Mouse (Mus musculus): ENCODE data around the gene Pald1. TPM values are rescaled to one million over a fixed set of nuclear protein-coding genes. Genes with fewer than 3 reads are reported as not detected.

Gene Pald1
- total RNA-seq, 2 experiments from 2014 or later = 14.3 to 15.4 TPM

- DNase-seq = no peak
Observed at GRCm38 (mm10) chr10:61277051-61277450, 106.3 kb downstream of the Pald1 start.

- DNase-seq = no peak
Observed at GRCm38 (mm10) chr10:61275669-61276110, 107.6 kb downstream of the Pald1 start.

- DNase-seq = no peak
Observed at GRCm38 (mm10) chr10:61274532-61274931, 108.8 kb downstream of the Pald1 start.

GRCm38 (mm10) chr10:61273844-61274215 is 109.5 kb downstream of the Pald1 start:
- DNase-seq = peak; percentile 38

GRCm38 (mm10) chr10:61273081-61273843 is 110.1 kb downstream of the Pald1 start, which contains the start of gene Adamts14:
Gene Adamts14 (minus strand): TSS chr10:61273438.
- no peak for DNase-seq

- DNase-seq = no peak
Observed at GRCm38 (mm10) chr10:61272631-61273030, 110.7 kb downstream of the Pald1 start.

GRCm38 (mm10) chr10:61272089-61272626 is 111.2 kb downstream of the Pald1 start:
- DNase-seq = no peak

Other genes starting within 250 kb of the Pald1 start
- 10 to 100 TPM; 23.5 to 23.9 TPM for gene Sgpl1, start 235.8 kb downstream of the Pald1 start, total RNA-seq (2021)
- 10 to 100 TPM; 11.9 to 12.1 TPM for gene Tbata, start 211.6 kb downstream of the Pald1 start, total RNA-seq (2021)
- 1 to 10 TPM; 1.8 TPM for gene Adamts14, start 110.1 kb downstream of the Pald1 start, total RNA-seq (2021)
- not detected for gene Prf1, start 85.7 kb downstream of the Pald1 start, total RNA-seq (2021)
- under 1 TPM in 1 of 2 experiments, not detected in 1; 0.22 TPM for gene Nodal, start 34.4 kb upstream of the Pald1 start, total RNA-seq (2021)
- gene Eif4ebp2, start 69.1 kb upstream of the Pald1 start, total RNA-seq (2021) = 10 to 100 TPM; 56.1 to 56.8 TPM
- gene Lrrc20, start 92.3 kb upstream of the Pald1 start, total RNA-seq (2021) = 10 to 100 TPM; 21.2 to 24.1 TPM
- gene Npffr1, start 212.0 kb upstream of the Pald1 start, total RNA-seq (2021) = 1 to 10 TPM; 4.3 to 4.4 TPM